Comparison of ENCODE assay signal across 8 mouse cellular contexts in genomic region chr16:8738542-8739514, GRCm38 (mm10). TPM values are rescaled to one million over a fixed set of nuclear protein-coding genes. Genes with fewer than 3 reads are reported as not detected.
DNase-seq lines count a peak whose midpoint lies in the region; ATAC-seq and TF ChIP-seq lines count a peak whose summit lies in the region.

No protein-coding gene starts in this region.

- in situ Hi-C loops in Patski (cut with MboI; ENCODE audit: low pct_unique_long_range_greater_than_20kb), result no loop called here

- TF ChIP-seq CTCF in Patski (IDR thresholded peaks at IDR 0.05), result no peak

- peak overlapping the region; percentile 97 for H3K9ac ChIP-seq in hindbrain, embryonic 14.5 days

- CTCF ChIA-PET in Patski (lab: Charles Lee), result no interaction called here

- H3K27ac ChIP-seq in hindbrain, embryonic 14.5 days, result peak overlapping the region; percentile 95

- no peaks in the 10 kb centered on the region for H3K27me3 ChIP-seq in Patski
- H3K27me3 ChIP-seq in hindbrain, embryonic 14.5 days (ENCODE audit: control insufficient read depth, insufficient read depth, low read length), result no peaks in the 10 kb centered on the region

- DNase-seq in Patski (ENCODE audit: low read depth, low spot score), result no peak
- peak; percentile 94 for DNase-seq in cerebellum, postnatal 14 days
- peak; percentile 74 to 80 for DNase-seq in frontal cortex, postnatal 25 days (ENCODE audit: low spot score in 2 of 2)
- peak; percentile 93 for DNase-seq in hindbrain, embryonic 14.5 days (ENCODE audit: low spot score)
- DNase-seq in layer of hippocampus, postnatal 36 days, result peak; percentile 89 to 90
- DNase-seq in lung, postnatal 36 days, result peak; percentile 93
- peak; percentile 89 for DNase-seq in retina, embryonic 14.5 days (ENCODE audit: low spot score)
- peak; percentile 93 for DNase-seq in thymus, postnatal 36 days

- no peaks in the 10 kb centered on the region for H3K9me3 ChIP-seq in hindbrain, embryonic 14.5 days (ENCODE audit: control insufficient read depth, low read length)

- WGBS in hindbrain, embryonic 14.5 days, result 2% methylated on average over 71 of the region's 126 CpGs

- H3K4me1 ChIP-seq in hindbrain, embryonic 14.5 days (replicated peaks; ENCODE audit: control insufficient read depth, insufficient read depth, low read length), result peaks cover 33% of the 10 kb centered on the region

- ATAC-seq in Patski, result peak; percentile 89
- peak; percentile 92 for ATAC-seq in hindbrain, embryonic 14.5 days (ENCODE audit: low FRiP score)

- POLR2A ChIA-PET in Patski (lab: Charles Lee), result no interaction called here

- H3K36me3 ChIP-seq in hindbrain, embryonic 14.5 days (replicated peaks; ENCODE audit: control insufficient read depth, insufficient read depth), result no peaks in the 10 kb centered on the region

- peak overlapping the region; percentile 58 for H3K4me2 ChIP-seq in hindbrain, embryonic 14.5 days (replicated peaks)

- peak overlapping the region; percentile 64 for H3K4me3 ChIP-seq in hindbrain, embryonic 14.5 days (replicated peaks; ENCODE audit: low read length)

RNA-seq across cellular contexts. Expression of gene Usp7, which starts 53.3 kb away (rescaled TPM):
- polyA plus RNA-seq in Patski (2021), result 84.2 TPM
- 44.7 and 44.9 TPM in 2 replicates for polyA plus RNA-seq in hindbrain, embryonic 14.5 days (2014; fragmentation: Nextera tagmentation; extraction: Ambion mirVana)
- total RNA-seq in layer of hippocampus, postnatal 36 days (2021), result 100 to 1,000 TPM; 157 to 160 TPM

RNA-seq across cellular contexts. Expression of gene Gm5767, which starts 58.3 kb away (rescaled TPM):
- polyA plus RNA-seq in Patski (2021), result not detected
- 0.35 TPM in 1 of 2 replicates, not detected in the other for polyA plus RNA-seq in hindbrain, embryonic 14.5 days (2014; fragmentation: Nextera tagmentation; extraction: Ambion mirVana)
- total RNA-seq in layer of hippocampus, postnatal 36 days (2021), result not detected
